Mouse (Mus musculus): ENCODE measurements around the gene Dscam. TPM values are rescaled to one million over a fixed set of nuclear protein-coding genes. Genes with fewer than 3 reads are reported as not detected.

The Dscam gene
- 0.01 TPM in 2 replicates for polyA plus RNA-seq (2012; rRNA removed)

DNA sequence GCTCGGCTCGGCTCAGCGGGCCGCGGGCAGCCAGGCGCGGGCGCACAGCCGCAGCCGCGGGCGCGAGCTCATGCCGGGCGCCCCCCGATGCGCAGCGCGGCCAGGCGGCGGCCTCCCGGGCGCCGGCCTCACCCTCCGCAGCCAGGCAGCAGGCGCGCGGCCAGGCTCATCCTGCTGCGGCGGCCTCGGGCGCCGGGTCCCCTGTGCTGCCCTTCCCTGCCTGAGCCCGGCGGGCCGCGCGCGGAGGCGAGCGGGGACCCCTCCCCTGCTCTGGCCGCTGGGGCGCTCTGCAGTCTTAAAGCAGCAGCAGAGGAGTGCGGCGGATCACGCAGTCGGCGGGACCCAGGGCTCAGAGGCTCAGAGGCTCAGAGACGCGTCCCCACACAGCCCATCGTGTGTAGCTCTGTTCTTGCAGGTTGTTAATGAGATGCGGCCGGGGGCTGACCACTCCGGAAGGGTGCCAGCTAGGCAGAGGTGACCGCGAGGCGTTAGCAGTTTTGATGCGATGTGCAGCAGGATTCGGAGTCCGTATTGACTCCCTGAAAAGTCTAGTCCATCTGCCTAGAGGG, at the start of gene Dscam:
TSS of gene Dscam (minus strand) at position 240 of the 569 bp plus-strand sequence.

Other genes starting within 250 kb of the Dscam start
- 1.2 and 1.7 TPM in 2 replicates for gene Bace2, start 186.0 kb upstream of the Dscam start, polyA plus RNA-seq (2012; rRNA removed)